Mouse (Mus musculus): Measurements from ENCODE around the gene Uimc1. TPM values are rescaled to one million over a fixed set of nuclear protein-coding genes. Genes with fewer than 3 reads are reported as not detected.

Uimc1 gene
- polyA plus RNA-seq, 1 experiment: 33.2 TPM

GRCm38 (mm10) chr13:55005691-55006414 is 94.2 kb downstream of the Uimc1 start:
- Histone ChIP-seq H3K27ac (ENCODE audit: insufficient read depth, low read length) (no peak overlapping the region), H3K4me1 (ENCODE audit: control insufficient read depth, insufficient read depth, low read length) (no peaks in the 10 kb centered on the region), H3K4me3 (ENCODE audit: insufficient read depth, low read length) (no peak overlapping the region)
- TF ChIP-seq CTCF (IDR thresholded peaks at IDR 0.05; ENCODE audit: borderline replicate concordance, insufficient read depth, low read length) (no peak), POLR2A (IDR thresholded peaks at IDR 0.05; ENCODE audit: low read depth, low read length) (no peak)

GRCm38 (mm10) chr13:55004646-55005045 is 95.5 kb downstream of the Uimc1 start:
- Histone ChIP-seq H3K27ac (ENCODE audit: insufficient read depth, low read length) (no peak overlapping the region), H3K4me1 (ENCODE audit: control insufficient read depth, insufficient read depth, low read length) (no peaks in the 10 kb centered on the region), H3K4me3 (ENCODE audit: insufficient read depth, low read length) (no peak overlapping the region)
- TF ChIP-seq POLR2A (IDR thresholded peaks at IDR 0.05; ENCODE audit: low read depth, low read length) (no peak), CTCF (IDR thresholded peaks at IDR 0.05; ENCODE audit: borderline replicate concordance, insufficient read depth, low read length) (no peak)

DNA sequence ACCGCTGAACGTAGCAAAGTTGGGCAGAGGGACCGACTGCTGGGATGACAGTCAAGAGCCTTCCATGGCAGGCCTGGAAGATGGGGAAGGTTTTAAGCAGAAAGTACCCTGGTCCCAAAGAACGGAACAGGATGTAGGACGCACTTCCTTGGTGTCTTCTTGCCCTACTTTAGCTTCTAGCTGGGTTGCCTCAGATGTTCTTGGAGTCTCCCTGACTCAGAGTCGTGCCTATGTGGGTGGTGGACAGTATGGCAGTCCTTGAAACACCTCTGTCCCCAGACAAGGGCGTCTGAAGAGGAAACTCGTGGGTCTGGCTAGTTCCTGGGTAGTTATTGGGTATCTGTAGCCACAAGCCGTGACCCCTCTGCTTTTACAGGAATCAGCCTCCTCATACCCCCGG is 98.0 kb downstream of the Uimc1 start:
- H3K4me3 ChIP-seq (ENCODE audit: insufficient read depth, low read length): no peak overlapping the region
- TF ChIP-seq CTCF (IDR thresholded peaks at IDR 0.05; ENCODE audit: borderline replicate concordance, insufficient read depth, low read length) (no peak), POLR2A (IDR thresholded peaks at IDR 0.05; ENCODE audit: low read depth, low read length) (no peak)
- no peak overlapping the region for H3K27ac ChIP-seq (ENCODE audit: insufficient read depth, low read length)
- no peaks in the 10 kb centered on the region for H3K4me1 ChIP-seq (ENCODE audit: control insufficient read depth, insufficient read depth, low read length)

DNA sequence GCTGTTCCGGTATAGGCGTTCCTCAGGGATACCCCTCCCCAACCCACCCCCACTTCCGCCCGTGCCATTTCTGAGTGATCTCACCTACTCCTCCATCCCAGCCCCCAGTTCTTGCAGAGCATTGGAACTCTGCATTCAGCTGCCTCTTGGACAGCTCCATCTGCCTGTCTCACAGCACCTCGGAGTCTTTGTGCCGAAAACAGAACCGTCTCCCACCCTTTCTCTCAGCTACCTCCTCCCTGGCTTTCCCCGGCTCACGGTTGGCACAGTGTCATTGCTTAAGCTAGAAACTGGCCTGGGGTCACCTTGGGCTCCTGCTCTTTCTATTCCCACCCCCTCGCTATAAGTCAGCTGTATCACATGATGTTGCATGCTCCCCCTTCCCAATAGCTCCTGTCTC is 99.7 kb downstream of the Uimc1 start:
- Histone ChIP-seq H3K4me1 (ENCODE audit: control insufficient read depth, insufficient read depth, low read length) (no peaks in the 10 kb centered on the region), H3K4me3 (ENCODE audit: insufficient read depth, low read length) (no peak overlapping the region), H3K27ac (ENCODE audit: insufficient read depth, low read length) (no peak overlapping the region)
- TF ChIP-seq POLR2A (IDR thresholded peaks at IDR 0.05; ENCODE audit: low read depth, low read length) (no peak), CTCF (IDR thresholded peaks at IDR 0.05; ENCODE audit: borderline replicate concordance, insufficient read depth, low read length) (no peak)

DNA sequence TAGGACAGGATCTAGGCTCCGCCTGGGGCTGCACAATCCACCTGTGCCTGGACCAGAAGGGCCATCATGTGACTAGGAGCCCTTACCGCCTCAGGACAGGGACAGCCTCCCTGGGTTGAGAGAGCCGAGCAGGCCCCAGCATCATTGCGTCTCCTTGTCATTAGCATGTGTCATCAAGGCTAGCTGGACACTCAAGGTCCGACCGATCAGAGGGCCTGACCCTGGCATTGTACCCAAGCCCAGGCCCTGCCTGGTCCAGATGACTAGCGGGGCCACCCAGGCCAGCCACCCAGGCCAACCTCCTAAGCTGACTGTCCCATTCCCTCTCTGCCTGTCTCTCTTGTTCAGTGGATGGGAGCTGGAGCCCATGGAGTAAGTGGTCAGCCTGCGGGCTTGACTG is 102.5 kb downstream of the Uimc1 start:
- TF ChIP-seq CTCF (IDR thresholded peaks at IDR 0.05; ENCODE audit: borderline replicate concordance, insufficient read depth, low read length) (no peak), POLR2A (IDR thresholded peaks at IDR 0.05; ENCODE audit: low read depth, low read length) (no peak)
- Histone ChIP-seq H3K27ac (ENCODE audit: insufficient read depth, low read length) (no peak overlapping the region), H3K4me1 (ENCODE audit: control insufficient read depth, insufficient read depth, low read length) (no peaks in the 10 kb centered on the region), H3K4me3 (ENCODE audit: insufficient read depth, low read length) (no peak overlapping the region)

DNA sequence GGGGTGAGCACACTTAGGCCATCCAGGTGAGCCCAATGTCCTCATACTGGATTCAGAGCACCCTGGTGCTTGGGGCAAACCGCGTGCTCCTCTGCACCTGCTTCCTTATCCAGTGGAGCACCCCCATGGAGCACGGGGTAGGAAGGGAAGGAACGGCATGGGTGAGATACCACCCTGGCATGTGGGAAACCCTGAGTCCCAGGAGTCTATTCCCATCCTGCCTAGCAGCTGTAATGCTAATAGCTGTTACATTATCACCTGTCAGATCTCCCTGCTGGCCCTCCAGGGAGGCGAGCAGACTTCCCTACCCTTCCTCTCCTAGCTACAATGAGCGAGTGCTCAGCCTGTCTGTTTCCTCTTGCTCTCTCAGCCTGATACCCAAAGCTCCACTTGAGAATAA is 104.9 kb downstream of the Uimc1 start:
- TF ChIP-seq POLR2A (IDR thresholded peaks at IDR 0.05; ENCODE audit: low read depth, low read length) (no peak), CTCF (IDR thresholded peaks at IDR 0.05; ENCODE audit: borderline replicate concordance, insufficient read depth, low read length) (no peak)
- Histone ChIP-seq H3K4me1 (ENCODE audit: control insufficient read depth, insufficient read depth, low read length) (no peaks in the 10 kb centered on the region), H3K27ac (ENCODE audit: insufficient read depth, low read length) (no peak overlapping the region), H3K4me3 (ENCODE audit: insufficient read depth, low read length) (no peak overlapping the region)

DNA sequence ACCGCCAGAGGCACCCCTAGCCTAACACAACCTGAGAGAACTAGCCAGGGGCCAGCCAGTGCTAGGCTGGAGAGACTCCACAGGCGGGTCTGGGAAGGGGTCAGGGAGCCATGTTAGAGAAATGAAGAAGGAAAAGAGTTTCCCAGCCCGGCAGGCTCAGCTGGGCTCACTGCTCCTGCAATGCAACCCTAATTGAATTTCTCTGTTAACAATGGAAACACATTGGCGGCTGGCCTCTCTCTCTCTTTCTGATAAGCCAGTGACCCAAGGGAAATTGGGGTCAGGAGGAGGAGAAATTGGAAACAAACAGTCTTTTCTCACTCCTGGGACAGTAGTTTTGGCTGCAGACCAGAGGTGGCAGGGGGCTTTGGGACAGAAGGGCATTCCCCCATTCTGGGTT is 105.5 kb downstream of the Uimc1 start:
- H3K4me1 ChIP-seq (ENCODE audit: control insufficient read depth, insufficient read depth, low read length): no peaks in the 10 kb centered on the region
- TF ChIP-seq POLR2A (IDR thresholded peaks at IDR 0.05; ENCODE audit: low read depth, low read length): no peak
- no peak for TF ChIP-seq CTCF (IDR thresholded peaks at IDR 0.05; ENCODE audit: borderline replicate concordance, insufficient read depth, low read length)
- H3K4me3 ChIP-seq (ENCODE audit: insufficient read depth, low read length): no peak overlapping the region
- no peak overlapping the region for H3K27ac ChIP-seq (ENCODE audit: insufficient read depth, low read length)

GRCm38 (mm10) chr13:54992215-54992614 is 107.9 kb downstream of the Uimc1 start:
- no peaks in the 10 kb centered on the region for H3K4me1 ChIP-seq (ENCODE audit: control insufficient read depth, insufficient read depth, low read length)
- H3K27ac ChIP-seq (ENCODE audit: insufficient read depth, low read length): no peak overlapping the region
- H3K4me3 ChIP-seq (ENCODE audit: insufficient read depth, low read length): no peak overlapping the region
- no peak for TF ChIP-seq POLR2A (IDR thresholded peaks at IDR 0.05; ENCODE audit: low read depth, low read length)
- no peak for TF ChIP-seq CTCF (IDR thresholded peaks at IDR 0.05; ENCODE audit: borderline replicate concordance, insufficient read depth, low read length)

DNA sequence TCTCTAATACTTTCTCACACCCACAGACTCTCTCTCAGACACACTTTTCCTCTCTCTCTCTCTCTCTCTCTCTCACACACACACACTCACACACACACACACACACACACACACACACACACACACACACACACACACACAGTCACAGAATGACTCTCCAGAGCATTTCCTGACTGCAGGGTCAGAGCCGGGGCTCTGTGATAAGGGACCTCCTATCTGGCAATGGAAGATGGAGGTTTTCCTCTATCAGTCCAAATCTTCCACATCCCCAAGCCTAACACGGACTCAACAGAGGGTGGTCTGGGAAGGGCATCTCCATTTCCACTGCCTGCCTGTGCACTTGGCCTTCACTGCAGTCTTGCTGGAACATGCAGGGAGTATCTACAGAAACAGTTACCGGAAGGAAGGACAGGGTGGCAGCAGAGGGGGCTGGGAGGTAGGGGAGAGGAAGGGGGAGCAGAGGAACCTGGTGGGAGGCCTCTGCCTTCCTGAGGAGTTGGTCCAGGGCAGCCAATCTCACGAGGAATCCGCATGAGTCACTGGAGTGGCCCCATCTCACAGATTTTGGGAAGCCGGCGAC is 111.8 kb downstream of the Uimc1 start:
- no peak for TF ChIP-seq CTCF (IDR thresholded peaks at IDR 0.05; ENCODE audit: borderline replicate concordance, insufficient read depth, low read length)
- no peak for TF ChIP-seq POLR2A (IDR thresholded peaks at IDR 0.05; ENCODE audit: low read depth, low read length)
- Histone ChIP-seq H3K4me1 (ENCODE audit: control insufficient read depth, insufficient read depth, low read length) (no peaks in the 10 kb centered on the region), H3K4me3 (ENCODE audit: insufficient read depth, low read length) (no peak overlapping the region)

DNA sequence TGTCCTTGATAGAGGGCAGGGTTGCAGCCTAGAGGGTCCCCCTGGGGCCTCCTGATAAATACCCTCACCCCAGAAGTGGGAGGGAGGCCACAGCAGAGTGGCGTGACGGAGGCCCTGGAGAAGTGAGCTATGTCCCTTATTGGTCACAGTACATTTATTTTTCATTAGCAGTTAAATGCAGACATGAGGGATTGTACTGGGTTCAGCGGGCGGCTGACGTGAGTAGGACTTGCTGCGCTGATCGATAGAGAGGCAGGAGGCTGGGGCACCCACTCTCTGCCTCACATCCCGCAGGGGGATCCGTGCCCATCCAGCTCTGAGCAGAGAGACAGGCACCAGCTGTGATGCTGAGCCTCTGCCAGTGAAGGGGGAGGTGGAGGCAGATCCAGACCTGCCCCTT is 112.7 kb downstream of the Uimc1 start:
- Histone ChIP-seq H3K4me1 (ENCODE audit: control insufficient read depth, insufficient read depth, low read length) (no peaks in the 10 kb centered on the region), H3K4me3 (ENCODE audit: insufficient read depth, low read length) (no peak overlapping the region), H3K27ac (ENCODE audit: insufficient read depth, low read length) (no peak overlapping the region)
- no peak for TF ChIP-seq CTCF (IDR thresholded peaks at IDR 0.05; ENCODE audit: borderline replicate concordance, insufficient read depth, low read length)
- TF ChIP-seq POLR2A (IDR thresholded peaks at IDR 0.05; ENCODE audit: low read depth, low read length): no peak

More for the DNA sequence above, 111.8 kb downstream of the Uimc1 start:
- no peak overlapping the region for H3K27ac ChIP-seq (ENCODE audit: insufficient read depth, low read length)
